Mouse (Mus musculus): ENCODE results near the gene Tas2r126. TPM values are rescaled to one million over a fixed set of nuclear protein-coding genes. Genes with fewer than 3 reads are reported as not detected.

Tas2r126 gene
- 1 to 10 TPM in 13 of 26 experiments, under 1 TPM in 1, not detected in 12; 0.58 to 2.6 (median 1.3) TPM for total RNA-seq (2018; cell fraction: chromatin; rRNA removed)
- total RNA-seq (2018; cell fraction: cytosol; rRNA removed), result not detected
- total RNA-seq (2018; cell fraction: nucleus; rRNA removed), result 1 to 10 TPM in 3 of 26 experiments, under 1 TPM in 1, not detected in 22; 0.61 to 1.7 (median 1.3) TPM
- not detected in 3 replicates for polyA plus RNA-seq (2018)

DNA sequence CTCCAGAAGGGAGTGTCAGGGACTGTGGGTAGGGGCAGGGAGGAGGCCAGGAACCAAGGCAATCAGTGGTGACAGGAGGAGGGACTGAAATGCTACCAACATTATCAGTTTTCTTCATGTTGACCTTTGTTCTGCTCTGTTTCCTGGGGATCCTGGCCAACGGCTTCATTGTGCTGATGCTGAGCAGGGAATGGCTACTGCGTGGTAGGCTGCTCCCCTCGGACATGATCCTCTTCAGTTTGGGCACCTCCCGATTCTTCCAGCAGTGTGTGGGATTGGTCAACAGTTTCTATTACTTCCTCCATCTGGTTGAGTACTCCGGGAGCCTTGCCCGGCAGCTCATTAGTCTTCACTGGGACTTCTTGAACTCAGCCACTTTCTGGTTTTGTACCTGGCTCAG lies at the start of gene Tas2r126:
TSS of gene Tas2r126 (plus strand) at position 90 of the 400 bp plus-strand sequence.
- Histone ChIP-seq H3K79me2 (ENCODE audit: inconsistent target) (no peaks in the 10 kb centered on the region), H3K36me3 (ENCODE audit: inconsistent target) (no peaks in the 10 kb centered on the region), H3K27ac (no peak within 1 kb of the TSS), H3K4me3 (ENCODE audit: inconsistent target) (no peak within 1 kb of the TSS)
- 74% methylated on average over 6 of the region's 6 CpGs for WGBS (ENCODE audit: missing documents)

DNA sequence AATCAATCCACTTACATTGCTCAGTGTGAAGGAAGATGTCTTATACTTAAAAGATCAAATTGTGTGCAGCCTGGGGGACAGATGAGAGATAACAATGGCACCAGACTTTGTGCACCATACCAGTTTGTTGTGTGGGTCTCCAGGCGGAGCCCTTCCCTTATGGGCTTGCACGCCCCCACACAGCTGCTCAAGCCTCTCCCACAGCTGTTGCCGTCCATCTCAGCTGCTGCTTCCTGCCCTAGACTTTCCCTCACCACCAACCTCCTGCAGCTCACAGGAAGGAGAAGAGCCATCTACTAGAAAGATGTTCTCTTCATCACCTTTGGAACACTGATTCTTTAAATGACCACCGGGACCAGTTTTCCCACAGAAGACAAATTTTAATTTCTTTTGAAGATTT lies 48.7 kb upstream of the Tas2r126 start:
- 46% methylated on average over 4 of the region's 4 CpGs for WGBS (ENCODE audit: missing documents)
- no peak overlapping the region for H3K27ac ChIP-seq

DNA sequence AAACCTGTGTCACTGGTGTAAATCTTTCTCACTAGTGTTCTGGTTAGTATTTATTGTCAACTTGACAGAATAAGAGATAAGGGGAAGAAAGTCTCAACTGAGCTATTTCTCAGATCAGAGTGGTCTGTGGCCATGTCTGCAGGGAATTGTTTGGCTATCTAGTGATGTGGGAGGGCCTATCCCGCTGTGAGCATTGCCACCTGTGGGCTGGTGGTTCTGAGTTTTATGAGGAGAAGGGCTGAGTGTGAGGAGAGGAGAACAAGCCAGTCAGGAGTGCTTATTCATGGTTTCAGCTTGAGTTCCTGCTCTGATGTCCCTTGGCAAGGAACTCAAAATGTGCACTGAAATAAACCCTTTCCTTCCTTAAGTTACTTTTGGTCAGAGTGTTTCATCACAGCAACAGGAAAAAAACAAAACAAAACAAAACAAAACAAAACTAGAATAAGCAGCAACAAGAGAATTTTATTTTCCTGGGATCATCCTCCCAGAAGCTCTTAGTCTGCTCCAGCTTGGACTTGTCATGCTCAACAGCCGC lies 42.5 kb upstream of the Tas2r126 start:
- Histone ChIP-seq H3K79me2 (ENCODE audit: inconsistent target) (no peaks in the 10 kb centered on the region), H3K27ac (no peak overlapping the region), H3K36me3 (ENCODE audit: inconsistent target) (no peaks in the 10 kb centered on the region), H3K4me3 (ENCODE audit: inconsistent target) (no peak overlapping the region)
- 67% methylated on average over 2 of the region's 2 CpGs for WGBS (ENCODE audit: missing documents)

More for the DNA sequence above, 48.7 kb upstream of the Tas2r126 start:
- H3K4me3 ChIP-seq (ENCODE audit: inconsistent target), result no peak overlapping the region
- H3K79me2 ChIP-seq (ENCODE audit: inconsistent target), result no peaks in the 10 kb centered on the region
- no peaks in the 10 kb centered on the region for H3K36me3 ChIP-seq (ENCODE audit: inconsistent target)

DNA sequence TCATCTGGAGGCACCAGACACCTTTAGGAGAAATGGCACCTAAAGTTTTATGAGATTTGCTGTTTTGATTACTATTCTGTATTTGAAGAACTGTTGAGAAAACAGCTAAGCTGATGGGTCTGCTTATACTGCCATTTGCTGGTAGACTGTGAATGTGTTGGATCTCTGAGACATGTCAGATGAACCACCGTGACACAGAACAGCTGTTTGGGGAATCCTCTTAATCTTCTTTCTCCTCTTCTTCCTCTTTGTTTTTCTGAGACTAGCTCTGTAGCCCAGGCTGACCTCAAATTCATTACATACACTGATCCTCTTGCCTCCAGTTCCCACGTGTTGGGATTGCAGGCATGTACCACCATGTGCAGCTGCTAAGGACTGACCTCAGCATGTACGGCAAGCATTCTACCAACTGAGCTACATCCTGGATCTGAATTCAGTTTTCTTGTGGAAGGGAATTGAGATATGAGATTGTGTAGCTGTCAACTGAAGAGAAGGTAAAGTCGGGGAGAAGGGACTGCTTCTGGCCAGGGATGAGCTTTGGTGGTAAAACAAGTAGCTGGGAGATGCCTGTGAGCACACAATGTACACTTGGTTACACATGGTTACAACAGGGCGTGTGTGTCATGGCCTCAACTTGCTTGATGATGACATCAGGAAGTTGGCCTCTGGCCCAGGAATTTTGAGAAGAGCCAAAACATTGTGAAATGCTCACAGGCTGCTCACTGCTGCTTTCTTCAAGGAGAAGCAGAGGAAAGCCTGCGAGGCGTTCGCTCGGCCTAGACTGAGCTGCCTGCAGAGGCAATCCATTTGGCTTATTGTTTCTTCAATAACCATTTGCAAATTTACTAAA lies 38.1 kb upstream of the Tas2r126 start:
- H3K27ac ChIP-seq, result no peak overlapping the region
- WGBS (ENCODE audit: missing documents), result 27% methylated on average over 9 of the region's 9 CpGs
- H3K36me3 ChIP-seq (ENCODE audit: inconsistent target), result no peaks in the 10 kb centered on the region
- no peak overlapping the region for H3K4me3 ChIP-seq (ENCODE audit: inconsistent target)
- H3K79me2 ChIP-seq (ENCODE audit: inconsistent target), result no peaks in the 10 kb centered on the region

DNA sequence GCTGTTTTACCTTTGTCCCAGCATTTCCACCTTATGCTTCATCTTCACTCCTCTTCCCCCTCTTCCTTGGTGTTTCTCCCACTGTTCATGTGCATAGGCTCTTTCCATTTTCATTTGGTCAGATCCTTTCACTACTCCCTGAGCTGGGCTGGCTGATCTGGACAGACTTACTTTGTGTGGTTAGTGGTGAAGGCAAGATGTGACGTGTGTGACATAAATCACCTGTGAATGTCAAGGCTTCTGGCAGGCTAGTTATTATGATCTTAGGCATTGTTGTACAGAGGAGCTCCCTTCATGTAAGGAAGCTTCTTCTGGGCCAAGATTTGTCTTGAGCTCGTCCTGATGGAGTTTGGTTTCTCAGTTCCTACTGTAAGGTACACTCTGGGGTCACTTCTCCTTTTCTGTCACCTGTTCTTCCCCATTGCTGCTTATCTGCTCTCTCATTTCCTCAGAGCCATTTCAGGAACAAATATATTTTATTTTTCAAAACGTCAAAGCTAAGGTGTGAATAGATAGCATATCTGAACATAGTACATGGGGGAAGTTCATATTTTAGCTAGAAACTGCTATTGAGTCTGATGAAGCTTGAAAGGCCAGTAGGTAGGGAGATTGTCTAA lies 37.2 kb upstream of the Tas2r126 start:
- 40% methylated on average over 3 of the region's 3 CpGs for WGBS (ENCODE audit: missing documents)
- no peak overlapping the region for H3K27ac ChIP-seq
- no peaks in the 10 kb centered on the region for H3K36me3 ChIP-seq (ENCODE audit: inconsistent target)
- H3K79me2 ChIP-seq (ENCODE audit: inconsistent target), result no peaks in the 10 kb centered on the region
- no peak overlapping the region for H3K4me3 ChIP-seq (ENCODE audit: inconsistent target)

DNA sequence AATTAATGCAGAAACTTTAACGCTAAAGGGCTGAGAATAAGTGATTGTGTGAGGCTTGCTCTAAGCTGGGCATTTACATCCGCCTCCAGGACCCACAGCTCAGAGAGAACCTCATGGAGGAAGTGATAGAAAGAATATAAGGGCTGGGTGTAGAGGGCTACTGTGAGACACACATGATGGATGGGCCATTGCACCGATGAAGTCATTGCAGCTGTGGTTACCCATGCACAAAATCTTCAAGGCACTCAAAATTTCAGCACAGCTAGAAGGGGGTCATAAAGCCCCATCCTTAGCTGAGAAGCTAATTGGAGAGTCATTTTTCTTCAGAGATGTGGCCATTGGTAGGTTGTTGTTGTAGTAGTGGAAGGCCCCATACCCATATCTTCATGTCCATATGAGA lies 36.0 kb upstream of the Tas2r126 start:
- Histone ChIP-seq H3K79me2 (ENCODE audit: inconsistent target) (no peaks in the 10 kb centered on the region), H3K36me3 (ENCODE audit: inconsistent target) (no peaks in the 10 kb centered on the region), H3K4me3 (ENCODE audit: inconsistent target) (no peak overlapping the region), H3K27ac (no peak overlapping the region)
- 18% methylated on average over 3 of the region's 3 CpGs for WGBS (ENCODE audit: missing documents)

DNA sequence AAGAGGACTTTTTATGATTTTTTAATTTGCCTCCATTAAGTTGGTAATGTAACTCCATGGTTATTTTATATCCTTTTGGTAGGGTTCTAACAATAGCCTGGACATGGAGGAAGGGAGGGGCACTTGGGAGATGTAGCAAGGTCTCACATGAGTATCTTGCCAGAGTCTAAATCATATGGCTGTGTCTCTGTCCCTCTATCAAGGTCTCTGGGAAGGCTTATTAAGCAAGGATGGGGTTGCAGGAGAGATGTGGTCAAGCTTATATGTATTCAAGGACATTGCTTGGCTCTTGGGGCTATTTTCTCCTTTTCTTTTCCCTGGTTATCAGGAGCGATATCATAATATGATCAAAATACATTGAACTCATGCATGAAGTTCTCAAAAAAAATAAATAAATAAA lies 35.3 kb upstream of the Tas2r126 start:
- Histone ChIP-seq H3K27ac (no peak overlapping the region), H3K79me2 (ENCODE audit: inconsistent target) (no peaks in the 10 kb centered on the region), H3K4me3 (ENCODE audit: inconsistent target) (no peak overlapping the region), H3K36me3 (ENCODE audit: inconsistent target) (no peaks in the 10 kb centered on the region)
- WGBS (ENCODE audit: missing documents), result 100% methylated on average over 1 of the region's 1 CpGs

DNA sequence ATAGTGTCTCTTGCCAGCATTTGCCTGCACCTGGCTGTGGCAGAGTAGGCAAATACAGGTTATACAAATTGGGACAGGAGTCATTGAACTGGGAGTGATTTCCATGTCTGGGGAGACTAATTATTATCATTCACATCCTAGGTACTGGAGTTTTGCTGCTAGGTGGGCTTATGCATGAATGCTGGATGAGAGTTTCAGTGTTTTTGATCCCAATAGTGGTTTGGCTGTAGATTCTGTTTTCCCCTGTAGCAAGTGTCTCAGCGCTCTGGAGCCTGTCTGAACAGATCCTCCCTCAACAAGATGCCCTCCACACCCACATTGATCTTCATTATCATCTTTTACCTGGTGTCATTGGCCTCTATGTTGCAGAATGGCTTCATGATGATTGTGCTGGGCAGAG lies 34.4 kb upstream of the Tas2r126 start, which contains the start of gene Tas2r143:
TSS of gene Tas2r143 (plus strand) at position 301 of the 400 bp plus-strand sequence.
- H3K27ac ChIP-seq, result no peak within 1 kb of the TSS
- WGBS (ENCODE audit: missing documents), result 100% methylated on average over 1 of the region's 1 CpGs
- no peaks in the 10 kb centered on the region for H3K36me3 ChIP-seq (ENCODE audit: inconsistent target)
- H3K4me3 ChIP-seq (ENCODE audit: inconsistent target), result no peak within 1 kb of the TSS
- no peaks in the 10 kb centered on the region for H3K79me2 ChIP-seq (ENCODE audit: inconsistent target)

DNA sequence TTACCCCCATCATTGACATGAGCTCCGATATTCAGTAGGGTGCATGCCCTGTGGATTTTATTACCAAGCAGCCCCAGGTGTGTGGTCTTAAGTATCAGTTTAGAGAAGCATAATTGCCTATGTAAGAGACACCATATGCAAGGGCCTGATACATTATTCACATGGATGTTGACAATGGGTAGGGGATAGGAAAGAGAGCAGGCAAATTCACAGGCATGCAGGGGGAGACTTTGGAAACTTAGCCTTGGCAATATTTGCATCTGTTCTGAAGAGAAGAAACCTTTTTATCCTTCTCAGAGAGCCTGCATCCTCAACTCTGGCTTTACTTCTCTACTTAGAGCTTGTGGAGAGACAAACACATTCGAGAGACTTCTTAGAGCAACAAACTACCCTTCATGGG lies 29.2 kb upstream of the Tas2r126 start, which contains the start of gene Tas2r135:
TSS of gene Tas2r135 (plus strand) at position 301 of the 400 bp plus-strand sequence.
- no peaks in the 10 kb centered on the region for H3K36me3 ChIP-seq (ENCODE audit: inconsistent target)
- 92% methylated on average over 2 of the region's 2 CpGs for WGBS (ENCODE audit: missing documents)
- H3K27ac ChIP-seq, result no peak within 1 kb of the TSS
- no peaks in the 10 kb centered on the region for H3K79me2 ChIP-seq (ENCODE audit: inconsistent target)
- H3K4me3 ChIP-seq (ENCODE audit: inconsistent target), result no peak within 1 kb of the TSS

DNA sequence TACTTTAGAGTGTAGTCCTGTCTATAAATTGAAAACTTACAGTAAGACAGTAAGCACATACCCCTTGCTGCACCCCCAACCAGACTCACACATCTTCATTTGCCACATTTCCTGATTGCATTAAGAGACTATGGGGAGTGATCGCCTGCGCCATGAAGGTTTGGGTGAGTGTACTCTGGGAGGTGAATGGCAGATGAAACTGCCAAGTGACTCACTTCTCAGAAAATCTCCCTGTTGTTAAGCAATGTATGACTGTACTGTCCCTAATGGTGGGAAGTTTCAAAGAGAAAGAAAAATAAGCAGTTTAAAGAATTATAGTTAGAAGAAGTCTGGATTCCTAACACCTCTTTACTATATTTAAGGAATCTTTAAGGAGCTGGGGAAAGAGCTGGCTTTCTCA lies 14.9 kb upstream of the Tas2r126 start:
- H3K79me2 ChIP-seq (ENCODE audit: inconsistent target), result no peaks in the 10 kb centered on the region
- 35% methylated on average over 2 of the region's 2 CpGs for WGBS (ENCODE audit: missing documents)

DNA sequence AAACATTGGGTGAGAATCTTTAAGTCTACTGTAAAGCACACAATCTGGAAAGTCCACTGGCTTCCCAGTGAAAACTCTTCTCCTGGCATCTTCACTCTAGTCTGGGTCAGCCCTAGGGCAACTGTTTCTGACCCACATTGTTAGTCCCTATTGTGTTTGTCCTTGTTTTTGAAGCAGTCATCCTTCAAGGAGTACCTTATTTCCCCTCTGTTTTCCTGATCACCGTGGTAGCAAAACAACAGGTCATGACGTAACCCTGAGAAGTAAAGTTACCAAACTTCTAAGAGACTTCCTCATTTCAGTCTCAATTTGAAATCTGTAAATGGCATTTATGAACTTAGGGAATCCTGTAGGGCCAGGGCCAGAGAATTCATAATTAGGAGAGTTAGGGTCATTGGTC lies 12.9 kb upstream of the Tas2r126 start:
- Histone ChIP-seq H3K36me3 (ENCODE audit: inconsistent target) (no peaks in the 10 kb centered on the region), H3K4me3 (ENCODE audit: inconsistent target) (no peak overlapping the region), H3K27ac (no peak overlapping the region), H3K79me2 (ENCODE audit: inconsistent target) (no peaks in the 10 kb centered on the region)
- WGBS (ENCODE audit: missing documents), result 0% methylated on average over 2 of the region's 2 CpGs

More for the DNA sequence above, 14.9 kb upstream of the Tas2r126 start:
- H3K27ac ChIP-seq, result no peak overlapping the region
- no peak overlapping the region for H3K4me3 ChIP-seq (ENCODE audit: inconsistent target)
- no peaks in the 10 kb centered on the region for H3K36me3 ChIP-seq (ENCODE audit: inconsistent target)

DNA sequence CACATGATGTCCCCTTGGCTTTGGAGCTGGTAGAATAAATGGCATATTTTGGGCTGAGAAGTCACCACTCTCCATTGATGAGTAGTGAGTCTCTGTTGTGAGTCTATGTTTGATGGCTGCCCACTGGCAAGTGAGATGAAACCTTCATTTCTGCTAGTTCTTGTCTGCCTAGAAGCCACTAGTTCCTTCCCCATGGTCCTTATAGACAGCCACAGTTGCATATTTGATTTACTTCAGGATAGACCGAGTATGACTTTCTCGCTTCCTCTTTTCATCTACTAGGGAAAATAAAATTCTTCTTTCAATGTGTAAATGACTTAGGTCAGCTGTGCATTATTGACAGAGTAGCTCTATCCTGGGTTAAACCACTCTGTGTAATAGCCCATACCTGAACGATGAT lies 9.9 kb upstream of the Tas2r126 start:
- Histone ChIP-seq H3K79me2 (ENCODE audit: inconsistent target) (no peaks in the 10 kb centered on the region), H3K4me3 (ENCODE audit: inconsistent target) (no peak overlapping the region), H3K27ac (no peak overlapping the region), H3K36me3 (ENCODE audit: inconsistent target) (no peaks in the 10 kb centered on the region)
- WGBS (ENCODE audit: missing documents), result 32% methylated on average over 3 of the region's 3 CpGs

DNA sequence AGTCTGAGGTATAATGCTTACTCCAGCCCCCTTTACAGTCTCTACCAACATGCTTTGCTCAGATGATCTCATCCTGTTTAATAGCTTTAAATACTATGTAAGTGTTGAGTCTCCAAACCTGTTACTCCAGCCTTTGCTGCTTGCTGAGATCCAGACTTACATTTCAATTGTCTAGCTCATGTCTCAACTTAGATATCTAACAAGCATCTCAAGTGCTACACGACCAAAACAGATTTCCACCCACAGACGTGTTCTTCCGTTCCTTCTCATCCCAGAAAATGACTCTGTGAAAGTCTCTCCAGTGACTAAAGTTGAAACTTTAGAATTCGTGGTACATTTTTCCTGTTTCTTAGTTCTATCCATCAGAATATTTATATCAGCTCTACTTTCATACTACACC lies 8.0 kb upstream of the Tas2r126 start:
- no peaks in the 10 kb centered on the region for H3K36me3 ChIP-seq (ENCODE audit: inconsistent target)
- no peak overlapping the region for H3K4me3 ChIP-seq (ENCODE audit: inconsistent target)
- H3K27ac ChIP-seq, result no peak overlapping the region
- 91% methylated on average over 4 of the region's 4 CpGs for whole genome bisulfite sequencing (ENCODE audit: missing documents)
- no peaks in the 10 kb centered on the region for H3K79me2 ChIP-seq (ENCODE audit: inconsistent target)

DNA sequence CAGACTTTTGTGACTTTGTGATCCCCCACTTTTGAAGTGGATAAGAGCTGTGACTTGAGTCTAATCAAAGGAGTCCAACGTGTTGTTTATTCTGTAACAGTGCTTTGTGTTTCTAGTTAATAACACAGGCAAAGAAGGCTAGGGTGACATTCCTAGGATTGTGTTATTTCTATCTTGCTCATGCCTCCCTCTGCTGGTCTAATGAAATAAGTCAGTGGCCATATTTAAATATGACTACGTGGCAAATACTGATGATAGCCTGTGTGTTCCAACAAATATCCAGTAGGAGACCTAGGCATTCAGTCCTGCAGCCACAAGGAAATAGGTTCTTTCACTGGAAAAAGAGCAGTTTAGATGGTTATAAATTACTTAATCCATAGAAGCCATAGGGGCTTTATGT lies 781 bp upstream of the Tas2r126 start:
- Histone ChIP-seq H3K27ac (no peak overlapping the region), H3K4me3 (ENCODE audit: inconsistent target) (no peak overlapping the region), H3K36me3 (ENCODE audit: inconsistent target) (no peaks in the 10 kb centered on the region), H3K79me2 (ENCODE audit: inconsistent target) (no peaks in the 10 kb centered on the region)
- WGBS (ENCODE audit: missing documents), result 24% methylated on average over 2 of the region's 2 CpGs

DNA sequence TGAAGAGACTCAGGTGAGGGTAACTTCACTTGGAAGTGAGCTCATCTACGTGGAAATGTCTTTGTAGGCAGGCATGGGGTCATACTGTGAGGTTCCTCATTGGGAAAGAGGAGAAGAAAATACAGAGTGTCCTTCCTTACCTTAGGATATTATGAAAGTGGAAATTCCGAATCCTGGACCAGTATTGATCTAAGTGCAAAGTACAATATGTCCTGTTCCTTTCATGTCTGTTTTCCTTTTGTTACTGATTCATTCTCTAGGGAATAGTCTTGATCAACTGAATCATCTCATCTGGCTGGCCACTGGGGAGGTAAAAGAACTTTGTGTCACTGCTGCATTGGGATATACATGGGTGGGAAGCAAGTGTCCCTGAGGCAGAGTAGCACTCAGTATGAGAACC lies 1.2 kb downstream of the Tas2r126 start:
- Histone ChIP-seq H3K27ac (no peak overlapping the region), H3K4me3 (ENCODE audit: inconsistent target) (no peak overlapping the region), H3K79me2 (ENCODE audit: inconsistent target) (no peaks in the 10 kb centered on the region), H3K36me3 (ENCODE audit: inconsistent target) (no peaks in the 10 kb centered on the region)
- WGBS (ENCODE audit: missing documents), result 83% methylated on average over 2 of the region's 2 CpGs

All from macrophage (primary cell).